Mouse (Mus musculus) C2C12 (cell line): Measurements from ENCODE around the gene Morn3.

Source experiments
- CTCF ChIP-seq: IDR thresholded peaks from one replicate; pipeline ENCODE4 v1.5.1; 2011; ENCODE audit not compliant: control insufficient read depth, insufficient read depth, insufficient read length
- FOSL1 ChIP-seq: IDR thresholded peaks from one replicate; pipeline ENCODE4 v1.8.0; 2011; ENCODE audit warnings: mild to moderate bottlenecking, low read length; ENCODE audit not compliant: poor library complexity, insufficient read depth, severe bottlenecking
- MAX ChIP-seq: IDR thresholded peaks from one replicate; pipeline ENCODE4 v1.6.1; 2011; ENCODE audit warnings: mild to moderate bottlenecking, control low read depth
- MYOD1 ChIP-seq: IDR thresholded peaks from one replicate; pipeline ENCODE4 v1.6.1; 2011; ENCODE audit warnings: low read depth; ENCODE audit not compliant: control insufficient read depth, insufficient read length
- MYOG ChIP-seq: IDR thresholded peaks from one replicate; pipeline ENCODE4 v1.6.1; 2011; ENCODE audit not compliant: control insufficient read depth, insufficient read length; ENCODE audit errors: extremely low read depth
- USF1 ChIP-seq: IDR thresholded peaks from one replicate; pipeline ENCODE4 v1.6.1; 2011; ENCODE audit warnings: low read depth, mild to moderate bottlenecking, control low read depth, moderate library complexity

DNA sequence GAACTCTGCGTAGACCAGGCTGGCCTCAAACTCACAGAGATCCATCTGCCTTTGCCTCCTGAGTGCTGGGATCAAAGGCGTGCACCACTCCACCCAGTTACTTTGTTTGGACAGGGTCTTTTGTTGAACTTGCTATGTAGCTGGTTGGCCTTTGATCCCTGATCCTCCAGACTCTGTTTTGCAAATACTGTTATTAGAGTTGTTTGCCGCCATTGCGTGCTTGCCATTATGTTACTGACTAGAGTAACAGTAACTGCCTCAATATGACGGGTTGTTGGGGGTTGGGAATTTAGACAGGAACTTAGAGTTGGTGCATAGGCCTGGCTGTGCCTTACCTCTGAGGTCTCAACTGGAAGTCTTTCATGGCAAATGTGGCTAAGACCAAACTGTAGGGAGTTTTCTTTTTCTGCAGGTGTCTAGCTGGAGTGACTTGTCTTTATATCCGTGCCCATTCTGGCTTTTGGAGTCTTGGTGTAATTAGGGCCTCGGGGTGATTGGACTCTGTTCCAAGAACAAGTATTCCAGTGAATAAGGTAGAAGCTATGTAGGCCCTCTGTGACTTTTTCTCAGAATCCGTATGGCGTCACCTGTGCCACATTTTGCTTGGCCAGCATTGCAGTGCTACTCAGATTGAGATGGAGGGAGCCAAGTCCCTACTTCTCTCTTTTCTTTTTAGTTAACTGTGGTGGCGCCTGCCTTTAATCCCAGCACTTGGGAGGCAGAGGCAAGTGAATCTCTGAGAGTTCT, 43.9 kb upstream of the Morn3 start:
- TF ChIP-seq CTCF (no peak), MYOG (no peak), USF1 (no peak), FOSL1 (no peak), MAX (no peak), MYOD1 (no peak)
